16 mouse cellular contexts compared by ENCODE assay signal in the genomic region with DNA sequence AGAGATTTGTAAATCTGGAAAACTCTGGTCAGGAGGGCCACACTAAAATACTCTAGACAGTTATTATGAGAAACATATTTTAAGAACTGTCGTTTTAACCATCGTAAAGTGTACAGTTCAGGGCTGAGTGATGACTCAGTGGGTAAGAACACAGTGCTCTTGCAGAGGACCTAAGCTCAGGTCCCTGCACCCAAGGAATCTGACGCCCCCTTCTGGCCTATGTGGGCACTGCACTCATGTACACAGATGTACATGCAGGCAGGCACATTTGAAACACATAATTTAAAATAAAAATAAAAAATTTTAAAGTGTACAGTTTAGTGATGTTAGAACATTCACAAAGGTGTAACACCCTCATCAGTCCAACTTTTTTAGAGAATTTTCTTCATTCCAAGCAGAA.
DNase-seq lines count a peak whose midpoint lies in the region; ATAC-seq and TF ChIP-seq lines count a peak whose summit lies in the region.
"Had no signal": no experiment of that assay in that cellular context is flagged by ENCODE, and none has a peak within 500 bp of the region (broad histone marks: within the 10 kb centered on the region; RNA-seq: fewer than 3 reads in every experiment).

No protein-coding gene starts in this region.

- 70% methylated on average over 3 of the region's 3 CpGs for WGBS in forebrain, postnatal 0 days
- 68% methylated on average over 3 of the region's 3 CpGs for WGBS in forebrain, embryonic 14.5 days
- WGBS in lung, embryonic 14.5 days, result 50% methylated on average over 3 of the region's 3 CpGs
- WGBS in lung, adult 2 months, result 59% methylated on average over 3 of the region's 3 CpGs
- 37% methylated on average over 3 of the region's 3 CpGs for WGBS in stomach, postnatal 0 days

- no peaks in the 10 kb centered on the region for H3K9me3 ChIP-seq in forebrain, postnatal 0 days (ENCODE audit: low read length)
- no peaks in the 10 kb centered on the region for H3K9me3 ChIP-seq in forebrain, embryonic 14.5 days (replicated peaks; ENCODE audit: control insufficient read depth, low read length)
- peaks cover 4% of the 10 kb centered on the region; the same call in 1 of the 2 replicates for H3K9me3 ChIP-seq in lung, embryonic 14.5 days (ENCODE audit: low read depth, low read length)
- H3K9me3 ChIP-seq in ES-E14 (ENCODE audit: control insufficient read depth, insufficient read depth, low read depth, low read length), result no peaks in the 10 kb centered on the region
- no peaks in the 10 kb centered on the region for H3K9me3 ChIP-seq in stomach, postnatal 0 days (ENCODE audit: control insufficient read depth, low read length)
- H3K9me3 ChIP-seq: embryonic facial prominence, embryonic 15.5 days; limb, embryonic 15.5 days had no signal

- no peaks in the 10 kb centered on the region for H3K36me3 ChIP-seq in forebrain, postnatal 0 days (ENCODE audit: insufficient read depth)
- H3K36me3 ChIP-seq in forebrain, embryonic 14.5 days (ENCODE audit: control insufficient read depth, insufficient read depth, low read length), result no peaks in the 10 kb centered on the region
- H3K36me3 ChIP-seq in lung, embryonic 14.5 days (ENCODE audit: insufficient read depth), result no peaks in the 10 kb centered on the region
- no peaks in the 10 kb centered on the region for H3K36me3 ChIP-seq in ES-E14 (ENCODE audit: control insufficient read depth, insufficient read depth, low read length, poor library complexity, severe bottlenecking)
- no peaks in the 10 kb centered on the region for H3K36me3 ChIP-seq in stomach, postnatal 0 days (ENCODE audit: control insufficient read depth, insufficient read depth, low read length)
- H3K36me3 ChIP-seq: embryonic facial prominence, embryonic 15.5 days; hindbrain, embryonic 12.5 days; kidney, embryonic 15.5 days; limb, embryonic 15.5 days; midbrain, embryonic 10.5 days had no signal

- no peak for DNase-seq in forebrain, postnatal 0 days
- DNase-seq in forebrain, embryonic 14.5 days (ENCODE audit: low spot score), result no peak
- peak; percentile 2 for DNase-seq in lung, embryonic 14.5 days
- DNase-seq in lung, adult 2 months, result no peak
- DNase-seq in ES-E14 (ENCODE audit: low read depth, low spot score), result peak; percentile 26
- no peak for DNase-seq in stomach, postnatal 0 days (ENCODE audit: low spot score)
- DNase-seq in frontal cortex, postnatal 10 days (ENCODE audit: low spot score in 2 of 2), result no peak
- no peak for DNase-seq in cerebellum, postnatal 4 days (ENCODE audit: low spot score in 2 of 2)
- DNase-seq: gastrocnemius, postnatal 14 days; lung, postnatal 10 days had no signal

- TF ChIP-seq EP300 in stomach, postnatal 0 days (optimal IDR thresholded peaks at IDR 0.05), result no peak

- peak; percentile 24 for TF ChIP-seq CTCF in forebrain, postnatal 0 days (IDR thresholded peaks at IDR 0.05; ENCODE audit: low read depth)
- peak; percentile 22; the same call in 1 of the 2 replicates for TF ChIP-seq CTCF in lung, embryonic 14.5 days (IDR thresholded peaks at IDR 0.05; ENCODE audit: low read depth)
- TF ChIP-seq CTCF in lung, adult 2 months (IDR thresholded peaks at IDR 0.05; ENCODE audit: insufficient read depth, low read length), result no peak
- TF ChIP-seq CTCF in stomach, postnatal 0 days (IDR thresholded peaks at IDR 0.05; ENCODE audit: low read depth), result peak; percentile 45

- no peak overlapping the region for H3K9ac ChIP-seq in forebrain, postnatal 0 days
- no peak overlapping the region for H3K9ac ChIP-seq in forebrain, embryonic 14.5 days (ENCODE audit: low read length)
- H3K9ac ChIP-seq in lung, embryonic 14.5 days, result no peak overlapping the region
- H3K9ac ChIP-seq in ES-E14 (ENCODE audit: insufficient read depth, low read depth, low read length, poor library complexity, severe bottlenecking), result no peak overlapping the region
- no peak overlapping the region for H3K9ac ChIP-seq in stomach, postnatal 0 days (ENCODE audit: low read length)
- H3K9ac ChIP-seq: embryonic facial prominence, embryonic 15.5 days; hindbrain, embryonic 12.5 days; kidney, embryonic 15.5 days; limb, embryonic 15.5 days had no signal

- H3K4me3 ChIP-seq in forebrain, postnatal 0 days (ENCODE audit: low read depth, low read length), result no peak overlapping the region
- H3K4me3 ChIP-seq in forebrain, embryonic 14.5 days (ENCODE audit: low read depth, low read length), result no peak overlapping the region
- no peak overlapping the region for H3K4me3 ChIP-seq in lung, embryonic 14.5 days (ENCODE audit: low read depth, low read length)
- H3K4me3 ChIP-seq in lung, adult 2 months (replicated peaks; ENCODE audit: extremely low read depth, low read depth, low read length), result no peak overlapping the region
- H3K4me3 ChIP-seq in ES-E14 (ENCODE audit: insufficient read depth in 1 of 2, low read depth in 1 of 2, low read length in 2 of 2, poor library complexity in 1 of 2, severe bottlenecking in 1 of 2), result no peak overlapping the region
- no peak overlapping the region for H3K4me3 ChIP-seq in stomach, postnatal 0 days (ENCODE audit: low read depth, low read length)
- H3K4me3 ChIP-seq: embryonic facial prominence, embryonic 15.5 days; hindbrain, embryonic 12.5 days; kidney, embryonic 15.5 days; limb, embryonic 15.5 days; midbrain, embryonic 10.5 days had no signal

- no peak for ATAC-seq in forebrain, postnatal 0 days
- ATAC-seq in forebrain, embryonic 14.5 days, result no peak
- ATAC-seq in lung, embryonic 14.5 days (ENCODE audit: insufficient read depth), result no peak
- ATAC-seq in stomach, postnatal 0 days (ENCODE audit: low FRiP score, low TSS enrichment), result no peak
- ATAC-seq: forebrain, embryonic 16.5 days had no signal

- no peak overlapping the region for H3K4me2 ChIP-seq in forebrain, postnatal 0 days (ENCODE audit: low read depth)
- H3K4me2 ChIP-seq in forebrain, embryonic 14.5 days (ENCODE audit: low read length), result no peak overlapping the region
- no peak overlapping the region for H3K4me2 ChIP-seq in lung, embryonic 14.5 days
- no peak overlapping the region for H3K4me2 ChIP-seq in stomach, postnatal 0 days (replicated peaks; ENCODE audit: low read depth)
- H3K4me2 ChIP-seq: embryonic facial prominence, embryonic 15.5 days; hindbrain, embryonic 12.5 days; kidney, embryonic 15.5 days; limb, embryonic 15.5 days had no signal

- H3K4me1 ChIP-seq in forebrain, postnatal 0 days (ENCODE audit: insufficient read depth), result no peaks in the 10 kb centered on the region
- H3K4me1 ChIP-seq in forebrain, embryonic 14.5 days (ENCODE audit: control insufficient read depth, insufficient read depth, low read length), result no peaks in the 10 kb centered on the region
- H3K4me1 ChIP-seq in lung, embryonic 14.5 days (ENCODE audit: insufficient read depth), result no peaks in the 10 kb centered on the region
- no peaks in the 10 kb centered on the region for H3K4me1 ChIP-seq in lung, adult 2 months (ENCODE audit: control insufficient read depth, insufficient read depth, low read length)
- no peaks in the 10 kb centered on the region for H3K4me1 ChIP-seq in ES-E14 (ENCODE audit: control insufficient read depth in 2 of 2, insufficient read depth in 2 of 2, low read length in 2 of 2, poor library complexity in 1 of 2)
- no peaks in the 10 kb centered on the region for H3K4me1 ChIP-seq in stomach, postnatal 0 days (replicated peaks; ENCODE audit: control insufficient read depth, insufficient read depth)
- H3K4me1 ChIP-seq: embryonic facial prominence, embryonic 15.5 days; hindbrain, embryonic 12.5 days; kidney, embryonic 15.5 days; limb, embryonic 15.5 days; midbrain, embryonic 10.5 days had no signal

- in situ Hi-C loops in ES-E14 (cut with MboI; ENCODE audit: low sequenced_read_pairs in 2 of 2, unreplicated experiment in 2 of 2), result no loop called here

- no peak overlapping the region for H3K27ac ChIP-seq in forebrain, postnatal 0 days (ENCODE audit: low read depth, low read length)
- no peak overlapping the region for H3K27ac ChIP-seq in forebrain, embryonic 14.5 days (ENCODE audit: low read depth, low read length)
- H3K27ac ChIP-seq in lung, embryonic 14.5 days (ENCODE audit: low read depth), result no peak overlapping the region
- H3K27ac ChIP-seq in ES-E14 (ENCODE audit: insufficient read depth, low read depth, low read length, poor library complexity, severe bottlenecking), result no peak overlapping the region
- no peak overlapping the region for H3K27ac ChIP-seq in stomach, postnatal 0 days (replicated peaks)
- H3K27ac ChIP-seq: embryonic facial prominence, embryonic 15.5 days; hindbrain, embryonic 12.5 days; kidney, embryonic 15.5 days; limb, embryonic 15.5 days; midbrain, embryonic 10.5 days had no signal

- TF ChIP-seq POLR2A in lung, adult 2 months (IDR thresholded peaks at IDR 0.05; ENCODE audit: borderline replicate concordance, extremely low read depth, low read depth, low read length), result no peak

- no peaks in the 10 kb centered on the region for H3K27me3 ChIP-seq in forebrain, postnatal 0 days (ENCODE audit: insufficient read depth, low read length)
- H3K27me3 ChIP-seq in forebrain, embryonic 14.5 days (replicated peaks; ENCODE audit: control insufficient read depth, insufficient read depth, low read length), result no peaks in the 10 kb centered on the region
- no peaks in the 10 kb centered on the region for H3K27me3 ChIP-seq in lung, embryonic 14.5 days (ENCODE audit: insufficient read depth, low read length)
- no peaks in the 10 kb centered on the region for H3K27me3 ChIP-seq in stomach, postnatal 0 days (ENCODE audit: control insufficient read depth, insufficient read depth, low read length)
- H3K27me3 ChIP-seq: embryonic facial prominence, embryonic 15.5 days; hindbrain, embryonic 12.5 days; kidney, embryonic 15.5 days; limb, embryonic 15.5 days had no signal

TF ChIP-seq in ES-E14, 5 proteins besides CTCF, POLR2A, EP300 and RAD21:
- TF ChIP-seq CHD2 (IDR thresholded peaks at IDR 0.05; ENCODE audit: low read depth, low read length), result no peak
- no peak for TF ChIP-seq ZNF384 (IDR thresholded peaks at IDR 0.05; ENCODE audit: low read depth, low read length)
- TF ChIP-seq MAFK (IDR thresholded peaks at IDR 0.05; ENCODE audit: insufficient read depth, low read depth, low read length), result no peak
- TF ChIP-seq ZC3H11A (IDR thresholded peaks at IDR 0.05; ENCODE audit: borderline replicate concordance, low read depth, low read length), result no peak
- no peak for TF ChIP-seq HCFC1 (IDR thresholded peaks at IDR 0.05; ENCODE audit: borderline replicate concordance, insufficient read depth, low read length)

Comparison
In these comparisons a context has a peak if more than half of its experiments do, and no peak if none do; other contexts are left out.
1. DNase-seq: peak in lung, embryonic 14.5 days (single experiment) and ES-E14 (single experiment); none in forebrain, postnatal 0 days (single experiment), forebrain, embryonic 14.5 days (single experiment), lung, adult 2 months (single experiment), stomach, postnatal 0 days (single experiment), frontal cortex, postnatal 10 days (0 of 2) and cerebellum, postnatal 4 days (0 of 2).